24 mouse cellular contexts compared by ENCODE assay signal in the genomic region with DNA sequence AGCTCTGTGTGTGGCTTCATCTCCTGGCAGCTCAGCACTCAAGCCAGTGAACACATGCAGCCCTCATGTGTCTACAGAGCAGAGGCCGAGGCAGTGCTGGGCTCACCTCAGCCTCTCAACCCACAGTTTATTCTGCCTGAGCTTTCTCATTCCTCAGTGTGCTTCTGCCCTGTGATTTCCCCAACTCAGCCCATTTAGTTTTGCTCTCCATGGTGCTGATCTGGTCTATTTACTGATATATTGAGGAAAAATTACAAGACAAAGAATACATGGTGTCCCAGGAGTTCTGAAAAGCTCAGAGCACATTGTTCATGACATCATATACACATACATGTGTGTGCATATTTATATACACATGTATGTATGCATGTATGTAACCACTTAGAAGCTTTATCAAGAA.
DNase-seq lines count a peak whose midpoint lies in the region; ATAC-seq and TF ChIP-seq lines count a peak whose summit lies in the region.
"Had no signal": no experiment of that assay in that cellular context is flagged by ENCODE, and none has a peak within 500 bp of the region (broad histone marks: within the 10 kb centered on the region; RNA-seq: fewer than 3 reads in every experiment).

No protein-coding gene starts in this region.

- no peak for ATAC-seq in embryonic facial prominence, embryonic 14.5 days (ENCODE audit: low read depth)
- ATAC-seq in midbrain, embryonic 11.5 days (ENCODE audit: low FRiP score) = no peak

- H3K36me3 ChIP-seq in embryonic facial prominence, embryonic 14.5 days (ENCODE audit: control insufficient read depth, insufficient read depth, low read length) = no peaks in the 10 kb centered on the region
- no peaks in the 10 kb centered on the region for H3K36me3 ChIP-seq in midbrain, embryonic 11.5 days (ENCODE audit: control insufficient read depth, insufficient read depth, low read length)
- H3K36me3 ChIP-seq: embryonic facial prominence, embryonic 13.5 days; forebrain, embryonic 10.5 days; limb, embryonic 13.5 days; liver, embryonic 15.5 days; neural tube, embryonic 12.5 days had no signal

- TF ChIP-seq CTCF in lung, adult 2 months (IDR thresholded peaks at IDR 0.05; ENCODE audit: insufficient read depth, low read length) = no peak
- no peak for TF ChIP-seq CTCF in layer of hippocampus, adult 2 months (conservative IDR thresholded peaks at IDR 0.05)

- no peak overlapping the region for H3K27ac ChIP-seq in embryonic facial prominence, embryonic 14.5 days (replicated peaks; ENCODE audit: low read depth, low read length)
- no peak overlapping the region for H3K27ac ChIP-seq in layer of hippocampus, adult 2 months
- H3K27ac ChIP-seq in midbrain, embryonic 11.5 days (ENCODE audit: low read depth, low read length) = no peak overlapping the region
- H3K27ac ChIP-seq: embryonic facial prominence, embryonic 13.5 days; forebrain, embryonic 10.5 days; hindbrain, embryonic 14.5 days; left cerebral cortex, adult 2 months; limb, embryonic 13.5 days; liver, embryonic 15.5 days; macrophage; neural tube, embryonic 12.5 days had no signal

- no peak overlapping the region for H3K4me2 ChIP-seq in embryonic facial prominence, embryonic 14.5 days (ENCODE audit: low read depth, low read length)
- no peak overlapping the region for H3K4me2 ChIP-seq in midbrain, embryonic 11.5 days
- H3K4me2 ChIP-seq: embryonic facial prominence, embryonic 13.5 days; heart, embryonic 11.5 days; hindbrain, embryonic 14.5 days; limb, embryonic 13.5 days; liver, embryonic 15.5 days; neural tube, embryonic 12.5 days had no signal

- no peaks in the 10 kb centered on the region for H3K27me3 ChIP-seq in embryonic facial prominence, embryonic 14.5 days (replicated peaks; ENCODE audit: control insufficient read depth, insufficient read depth, low read length)
- no peaks in the 10 kb centered on the region for H3K27me3 ChIP-seq in midbrain, embryonic 11.5 days (ENCODE audit: control insufficient read depth, insufficient read depth, low read length)
- H3K27me3 ChIP-seq: embryonic facial prominence, embryonic 13.5 days; limb, embryonic 13.5 days; liver, embryonic 15.5 days; neural tube, embryonic 12.5 days had no signal

- no peak for TF ChIP-seq POLR2A in lung, adult 2 months (IDR thresholded peaks at IDR 0.05; ENCODE audit: borderline replicate concordance, extremely low read depth, low read depth, low read length)

- H3K4me3 ChIP-seq in lung, adult 2 months (replicated peaks; ENCODE audit: extremely low read depth, low read depth, low read length) = no peak overlapping the region
- no peak overlapping the region for H3K4me3 ChIP-seq in embryonic facial prominence, embryonic 14.5 days (ENCODE audit: low read depth, low read length)
- H3K4me3 ChIP-seq in layer of hippocampus, adult 2 months = no peak overlapping the region
- H3K4me3 ChIP-seq in midbrain, embryonic 11.5 days (ENCODE audit: low read depth, low read length) = no peak overlapping the region
- H3K4me3 ChIP-seq: embryonic facial prominence, embryonic 13.5 days; forebrain, embryonic 10.5 days; left cerebral cortex, adult 2 months; limb, embryonic 13.5 days; liver, embryonic 15.5 days; neural tube, embryonic 12.5 days had no signal

- no peak overlapping the region for H3K9ac ChIP-seq in embryonic facial prominence, embryonic 14.5 days (ENCODE audit: low read depth, low read length)
- no peak overlapping the region for H3K9ac ChIP-seq in midbrain, embryonic 11.5 days (ENCODE audit: low read length)
- H3K9ac ChIP-seq: embryonic facial prominence, embryonic 13.5 days; hindbrain, embryonic 14.5 days; limb, embryonic 13.5 days; liver, embryonic 15.5 days; neural tube, embryonic 12.5 days had no signal

- WGBS in lung, adult 2 months = 26% methylated on average over 1 of the region's 1 CpGs
- WGBS in embryonic facial prominence, embryonic 14.5 days = 27% methylated on average over 1 of the region's 1 CpGs
- 30% methylated on average over 1 of the region's 1 CpGs for WGBS in midbrain, embryonic 11.5 days

- DNase-seq in lung, postnatal 10 days = peak; percentile 6
- DNase-seq in lung, adult 2 months = no peak
- DNase-seq in adipocyte (ENCODE audit: low spot score) = peak; percentile 20
- DNase-seq in embryonic facial prominence, embryonic 14.5 days (ENCODE audit: low spot score) = peak; percentile 64
- peak; percentile 23 for DNase-seq in retina, postnatal 1 day
- no peak for DNase-seq in layer of hippocampus, adult 2 months (ENCODE audit: low spot score in 2 of 2)
- no peak for DNase-seq in midbrain, embryonic 11.5 days (ENCODE audit: low spot score, missing footprints)
- no peak for DNase-seq in spleen, adult 12 weeks (ENCODE audit: low spot score)
- DNase-seq: cerebellum, postnatal 10 days; gastrocnemius, postnatal 36 days; heart, postnatal 14 days; kidney, adult 11 months; kidney, postnatal 14 days; right cerebral cortex, postnatal 25 days; thymus, postnatal 14 days had no signal

- no peaks in the 10 kb centered on the region for H3K4me1 ChIP-seq in lung, adult 2 months (ENCODE audit: control insufficient read depth, insufficient read depth, low read length)
- H3K4me1 ChIP-seq in embryonic facial prominence, embryonic 14.5 days (ENCODE audit: control insufficient read depth, insufficient read depth, low read length) = no peaks in the 10 kb centered on the region
- H3K4me1 ChIP-seq in midbrain, embryonic 11.5 days (ENCODE audit: control insufficient read depth, insufficient read depth, low read length) = peaks cover 5% of the 10 kb centered on the region; the same call in 1 of the 2 replicates
- H3K4me1 ChIP-seq: embryonic facial prominence, embryonic 13.5 days; limb, embryonic 13.5 days; liver, embryonic 15.5 days; neural tube, embryonic 12.5 days had no signal

- H3K9me3 ChIP-seq in embryonic facial prominence, embryonic 14.5 days (ENCODE audit: control insufficient read depth, low read length) = no peaks in the 10 kb centered on the region
- H3K9me3 ChIP-seq in midbrain, embryonic 11.5 days (ENCODE audit: control insufficient read depth, low read length) = no peaks in the 10 kb centered on the region
- H3K9me3 ChIP-seq: embryonic facial prominence, embryonic 13.5 days; forebrain, embryonic 10.5 days; limb, embryonic 13.5 days; liver, embryonic 15.5 days; neural tube, embryonic 12.5 days had no signal

Comparison
In these comparisons a context has a peak if more than half of its experiments do, and no peak if none do; other contexts are left out.
1. DNase-seq: peak in lung, postnatal 10 days (single experiment), adipocyte (single experiment), embryonic facial prominence, embryonic 14.5 days (single experiment) and retina, postnatal 1 day (single experiment); none in lung, adult 2 months (single experiment), layer of hippocampus, adult 2 months (0 of 2), midbrain, embryonic 11.5 days (single experiment) and spleen, adult 12 weeks (single experiment).